Mouse (Mus musculus) stomach, embryonic 14.5 days (tissue): ENCODE data around the gene Dnm3. TPM values are rescaled to one million over a fixed set of nuclear protein-coding genes. Genes with fewer than 3 reads are reported as not detected.
"Not testable (repeated sequence)": the region's sequence is repeated elsewhere in the genome, so short reads cannot be mapped to it uniquely, and the experiment has no call there.

Experiments used
- ATAC-seq: fragments of 200-750 bp; cut with Nextera tagmentation; 2 replicates; pipeline ENCODE4 v1.8.0; 2017; ENCODE audit warnings: low read depth, moderate TSS enrichment; ENCODE audit not compliant: insufficient number of reproducible peaks, insufficient read depth, low FRiP score
- H3K27ac ChIP-seq: fragments of 300-500 bp; sonication (generic); 2 replicates; pipeline ENCODE4 v1.5.1; 2014; ENCODE audit warnings: mild to moderate bottlenecking, low read length, moderate library complexity, mixed read lengths
- H3K27me3 ChIP-seq: fragments of 300-500 bp; sonication (generic); 2 replicates; pipeline ENCODE4 v1.6.1; 2014; ENCODE audit warnings: low read length, control low read depth, mixed read lengths; ENCODE audit not compliant: control insufficient read depth, insufficient read depth
- H3K36me3 ChIP-seq: fragments of 300-500 bp; sonication (generic); 2 replicates; pipeline ENCODE4 v1.6.1; 2014; ENCODE audit warnings: mild to moderate bottlenecking, control low read depth, low read length, moderate library complexity, mixed read lengths; ENCODE audit not compliant: control insufficient read depth, insufficient read depth
- H3K4me1 ChIP-seq: fragments of 300-500 bp; sonication (generic); 2 replicates; pipeline ENCODE4 v1.6.1; 2014; ENCODE audit warnings: low read length, control low read depth, mixed read lengths; ENCODE audit not compliant: control insufficient read depth, insufficient read depth
- H3K4me2 ChIP-seq: fragments of 300-500 bp; sonication (generic); replicated peaks from 2 replicates; pipeline ENCODE4 v1.6.1; 2014; ENCODE audit warnings: low read depth, low read length, control low read depth
- H3K4me3 ChIP-seq: fragments of 300-500 bp; sonication (generic); 2 replicates; pipeline ENCODE4 v1.5.1; 2014; ENCODE audit warnings: low read depth, low read length, control low read depth
- H3K9ac ChIP-seq: fragments of 300-500 bp; sonication (generic); replicated peaks from 2 replicates; pipeline ENCODE4 v1.6.1; 2014; ENCODE audit warnings: low read depth, mild to moderate bottlenecking, control low read depth, low read length, moderate library complexity, mixed read lengths
- H3K9me3 ChIP-seq: fragments of 300-500 bp; sonication (generic); 2 replicates; pipeline ENCODE4 v1.6.1; 2016; ENCODE audit warnings: low read depth, low read length, control low read depth; ENCODE audit not compliant: control insufficient read depth
- WGBS: fragments of 180-500 bp; shearing (Covaris S2); extraction: QIAGEN DNeasy Blood & Tissue Kit; methylation state at CpG from one replicate; pipeline ENCODE4 v1.1.7; 2014; 5-methylcytosine and 5-hydroxymethylcytosine counted together
- polyA plus RNA-seq: library from polyadenylated mRNA; unstranded; fragments of >200 nt; fragmentation: Nextera tagmentation; extraction: Ambion mirVana; gene quantifications from 2 replicates; pipeline ENCODE4 v1.2.1, GENCODE M21; 2014

Gene Dnm3
- polyA plus RNA-seq, 1 experiment from 2014 or later: 8.6 TPM

DNA sequence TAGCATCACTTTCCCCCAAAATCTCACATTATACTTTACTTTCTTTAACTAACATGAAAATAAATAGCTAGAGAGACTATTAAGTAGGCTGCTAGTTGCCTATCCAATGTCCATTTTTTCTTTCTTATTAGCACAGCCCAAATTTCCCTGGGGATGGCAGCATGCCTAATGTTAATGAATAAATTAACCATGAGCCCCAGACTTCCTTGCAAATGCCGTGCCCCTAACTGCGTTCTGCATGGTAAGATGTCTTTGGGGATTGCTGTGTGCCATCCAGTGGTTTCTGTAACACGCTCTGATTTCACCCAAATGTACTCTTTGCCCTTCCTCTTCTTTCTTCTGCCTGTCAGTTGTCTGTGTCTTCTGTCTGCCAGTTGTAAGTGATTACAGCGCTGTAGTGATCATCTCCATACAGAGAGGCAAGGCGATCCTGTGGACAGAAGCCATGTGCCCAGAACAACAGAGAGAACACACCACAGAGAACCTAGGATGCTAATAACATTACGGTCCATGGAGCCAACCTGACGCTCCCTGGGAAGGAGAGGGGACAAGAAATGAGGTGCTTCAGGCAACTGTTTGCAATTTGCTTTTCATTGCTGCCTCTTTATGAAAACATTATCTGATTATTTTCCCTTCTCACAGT lies 64.9 kb downstream of the Dnm3 start:
- Histone ChIP-seq H3K4me3 (no peak overlapping the region), H3K4me1 (no peaks in the 10 kb centered on the region), H3K4me2 (no peak overlapping the region), H3K36me3 (no peaks in the 10 kb centered on the region), H3K9ac (no peak overlapping the region), H3K9me3 (no peaks in the 10 kb centered on the region), H3K27ac (no peak overlapping the region), H3K27me3 (no peaks in the 10 kb centered on the region)
- ATAC-seq: no peak
- WGBS: 79% methylated on average over 7 of the region's 7 CpGs

DNA sequence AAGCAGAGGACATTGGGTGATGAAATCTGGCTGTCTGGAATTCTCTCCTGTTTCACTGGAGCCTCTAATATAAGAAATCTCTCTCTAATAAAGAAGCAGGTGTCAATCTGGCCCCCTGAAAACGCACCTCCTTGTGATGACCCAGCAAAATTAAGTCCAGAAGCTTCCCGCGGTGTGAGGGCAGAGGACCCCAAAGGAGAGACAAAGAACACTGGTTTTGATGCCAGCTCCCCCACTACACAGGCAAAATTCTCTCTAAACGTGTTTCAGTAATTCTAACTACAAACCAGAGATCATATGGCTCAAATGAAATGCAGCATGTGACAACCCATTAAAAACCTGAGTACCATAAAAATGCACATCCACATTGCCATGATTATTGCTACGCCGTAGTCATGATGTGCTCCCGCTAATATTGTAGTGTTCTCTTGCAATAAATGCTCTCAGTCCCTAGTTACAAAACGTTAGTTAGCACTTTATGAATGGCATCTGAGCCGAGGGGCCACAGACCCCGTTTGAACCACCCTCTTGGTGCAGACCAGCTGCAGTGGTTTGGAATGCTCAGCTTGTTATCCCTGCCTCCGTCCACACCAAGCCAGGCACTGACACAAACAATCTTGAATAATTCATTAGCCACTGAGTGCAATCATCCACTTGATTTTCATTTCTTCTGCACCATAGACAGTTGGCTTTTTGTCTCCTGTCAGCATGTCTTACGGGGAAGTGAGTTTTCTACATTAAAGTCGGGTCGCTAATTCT lies 67.4 kb downstream of the Dnm3 start:
- 79% methylated on average over 14 of the region's 14 CpGs for WGBS
- H3K36me3 ChIP-seq: no peaks in the 10 kb centered on the region
- no peaks in the 10 kb centered on the region for H3K27me3 ChIP-seq
- no peak overlapping the region for H3K27ac ChIP-seq
- no peak for ATAC-seq
- no peaks in the 10 kb centered on the region for H3K4me1 ChIP-seq
- no peak overlapping the region for H3K4me3 ChIP-seq
- no peaks in the 10 kb centered on the region for H3K9me3 ChIP-seq
- H3K9ac ChIP-seq: no peak overlapping the region
- no peak overlapping the region for H3K4me2 ChIP-seq

DNA sequence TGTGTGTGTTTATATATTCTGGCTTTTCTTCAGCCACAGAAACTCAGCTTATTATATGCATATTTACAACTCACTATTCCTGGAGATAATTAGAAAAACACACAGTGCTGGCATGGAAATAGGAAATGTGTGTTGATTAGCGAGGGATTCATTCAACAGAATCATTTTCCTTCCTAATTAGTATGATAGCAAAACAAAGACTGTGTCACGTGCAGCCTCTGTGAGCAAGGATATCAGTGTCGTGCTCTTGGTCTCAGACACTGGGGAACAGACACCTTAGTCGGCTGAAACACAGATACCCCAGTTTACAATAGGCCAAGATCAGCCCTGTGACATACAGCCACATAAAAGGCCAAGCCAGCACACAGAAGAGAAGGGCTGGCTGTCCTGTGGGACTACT lies 83.3 kb downstream of the Dnm3 start:
- 69% methylated on average over 4 of the region's 4 CpGs for WGBS
- ATAC-seq: no peak

DNA sequence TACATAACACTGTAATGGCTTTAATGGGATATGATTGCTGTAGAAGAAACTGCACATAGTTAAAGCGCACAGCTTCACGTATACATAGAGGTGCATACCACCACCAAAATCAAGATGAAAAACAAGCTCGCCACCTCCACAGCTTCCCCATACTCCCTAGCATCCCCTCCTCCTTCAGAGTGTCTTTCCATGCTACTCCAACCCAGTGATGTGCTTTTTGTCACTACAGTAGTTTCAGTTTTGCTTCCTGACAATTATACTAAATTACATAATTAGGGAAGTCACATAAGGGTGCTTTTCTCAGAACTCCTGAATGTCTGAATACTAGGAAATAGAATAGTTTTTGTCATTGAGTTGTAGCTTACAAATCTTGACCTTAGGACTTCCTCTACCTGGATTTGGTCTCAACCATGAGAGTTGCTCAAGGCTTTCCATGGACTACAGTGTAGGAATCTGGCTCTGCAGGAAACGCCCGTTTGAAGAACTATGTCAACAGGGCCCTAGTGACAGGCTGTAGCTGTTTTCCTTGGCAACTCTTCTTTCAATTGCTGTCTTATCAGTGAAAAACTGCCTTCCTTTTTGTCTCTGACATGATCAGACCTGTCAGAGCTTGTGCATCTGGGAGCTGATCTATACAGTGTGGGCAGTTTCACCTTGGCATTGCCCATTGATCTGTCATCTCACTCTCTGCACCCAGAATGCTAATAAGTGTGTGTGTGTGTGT lies 89.2 kb downstream of the Dnm3 start:
- Histone ChIP-seq H3K9me3 (no peaks in the 10 kb centered on the region), H3K9ac (no peak overlapping the region), H3K27ac (no peak overlapping the region), H3K4me2 (no peak overlapping the region), H3K4me3 (no peak overlapping the region), H3K36me3 (no peaks in the 10 kb centered on the region), H3K4me1 (no peaks in the 10 kb centered on the region), H3K27me3 (no peaks in the 10 kb centered on the region)
- ATAC-seq: peak; percentile 67
- WGBS: 70% methylated on average over 5 of the region's 5 CpGs

More for the DNA sequence above, 83.3 kb downstream of the Dnm3 start:
- H3K4me2 ChIP-seq: no peak overlapping the region
- H3K9ac ChIP-seq: no peak overlapping the region
- no peaks in the 10 kb centered on the region for H3K36me3 ChIP-seq
- H3K4me3 ChIP-seq: no peak overlapping the region
- H3K9me3 ChIP-seq: no peaks in the 10 kb centered on the region
- H3K4me1 ChIP-seq: no peaks in the 10 kb centered on the region
- H3K27me3 ChIP-seq: no peaks in the 10 kb centered on the region
- no peak overlapping the region for H3K27ac ChIP-seq

DNA sequence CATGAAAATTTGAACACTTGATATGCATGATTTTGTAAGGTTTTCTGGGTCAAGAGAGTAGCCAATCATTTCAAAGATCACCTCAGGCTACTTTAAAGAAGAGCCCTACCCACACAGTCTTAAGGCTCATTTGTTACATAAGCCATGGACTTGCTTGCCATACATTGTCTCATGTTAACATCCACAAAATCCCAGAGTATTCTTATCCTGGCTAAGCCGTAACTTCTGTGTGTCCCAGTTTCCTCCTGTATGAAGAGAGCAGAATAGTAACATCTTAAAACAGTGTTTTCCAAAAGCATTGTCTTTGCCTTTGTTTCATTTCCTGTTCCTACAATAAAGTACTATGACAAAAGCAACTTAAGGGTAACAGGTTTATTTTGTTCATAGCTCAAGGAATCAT lies 104.8 kb downstream of the Dnm3 start:
- WGBS: 96% methylated on average over 1 of the region's 1 CpGs
- ATAC-seq, H3K36me3 ChIP-seq, H3K9ac ChIP-seq, H3K4me3 ChIP-seq, H3K27ac ChIP-seq, H3K9me3 ChIP-seq, H3K4me2 ChIP-seq, H3K4me1 ChIP-seq, H3K27me3 ChIP-seq: not testable (repeated sequence)

DNA sequence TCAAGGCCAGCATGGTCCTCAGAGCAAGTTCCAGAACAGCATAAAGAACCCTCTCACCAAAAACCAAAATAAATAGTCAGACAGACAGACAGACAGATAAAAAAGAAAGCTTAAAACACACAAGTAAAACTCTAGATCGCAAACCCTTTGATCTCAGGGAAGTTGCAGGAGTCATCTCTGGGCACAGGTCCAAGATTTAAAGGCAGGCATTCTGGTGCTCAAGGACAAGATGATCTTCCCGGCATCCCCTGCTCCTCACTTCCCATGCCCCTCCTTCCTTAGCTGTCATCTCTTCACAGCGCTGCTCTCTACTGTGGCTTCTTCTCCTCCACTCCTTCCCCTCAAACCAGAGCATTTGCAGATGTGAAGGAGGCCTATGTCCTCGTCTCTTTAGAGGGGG lies 108.1 kb downstream of the Dnm3 start:
- ATAC-seq: no peak
- WGBS: 60% methylated on average over 4 of the region's 4 CpGs
- no peaks in the 10 kb centered on the region for H3K36me3 ChIP-seq
- no peak overlapping the region for H3K9ac ChIP-seq
- no peaks in the 10 kb centered on the region for H3K27me3 ChIP-seq
- no peaks in the 10 kb centered on the region for H3K9me3 ChIP-seq
- H3K4me3 ChIP-seq: no peak overlapping the region
- no peak overlapping the region for H3K27ac ChIP-seq
- no peaks in the 10 kb centered on the region for H3K4me1 ChIP-seq
- no peak overlapping the region for H3K4me2 ChIP-seq

DNA sequence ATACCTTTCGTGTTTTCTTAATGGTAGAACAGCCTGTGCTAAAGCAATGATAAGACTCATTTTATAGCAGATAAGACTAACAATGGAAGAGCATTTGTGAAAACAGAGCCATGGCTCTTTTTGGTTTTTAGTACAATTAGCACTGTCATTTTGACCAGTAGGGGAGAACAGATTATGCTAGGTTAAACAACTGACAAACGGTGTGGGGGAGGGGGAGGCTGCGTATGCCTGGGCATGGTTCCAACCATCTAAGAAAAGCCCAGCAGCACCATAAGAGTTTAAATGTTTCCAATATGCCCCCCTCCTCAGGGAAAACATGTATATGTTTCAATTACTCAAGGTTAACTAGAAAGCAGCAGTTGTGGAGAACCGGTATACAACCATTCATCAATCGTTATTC lies 115.9 kb downstream of the Dnm3 start:
- Histone ChIP-seq H3K9ac (no peak overlapping the region), H3K4me1 (no peaks in the 10 kb centered on the region), H3K36me3 (no peaks in the 10 kb centered on the region), H3K27ac (no peak overlapping the region), H3K27me3 (no peaks in the 10 kb centered on the region), H3K4me2 (no peak overlapping the region), H3K4me3 (no peak overlapping the region), H3K9me3 (no peaks in the 10 kb centered on the region)
- 37% methylated on average over 5 of the region's 5 CpGs for WGBS
- no peak for ATAC-seq

DNA sequence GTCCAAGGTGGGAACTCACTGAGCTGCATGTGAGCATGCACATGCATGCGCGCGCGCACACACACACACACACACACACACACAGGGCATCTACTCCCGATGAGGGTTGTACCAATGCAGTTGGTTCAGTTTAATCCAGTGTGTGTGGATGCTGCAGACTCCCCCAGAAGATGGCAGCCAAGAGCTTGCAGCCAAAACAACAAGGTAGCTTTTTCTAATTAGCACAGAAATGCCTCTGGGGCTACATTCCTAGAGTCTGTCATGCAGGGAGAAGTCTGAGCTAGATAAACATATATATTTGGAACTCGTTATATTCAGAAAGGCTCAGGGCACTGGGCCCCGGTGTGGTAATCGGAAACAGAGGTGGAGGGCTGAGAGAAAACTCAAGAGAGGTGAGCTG lies 118.6 kb downstream of the Dnm3 start:
- no peak overlapping the region for H3K4me3 ChIP-seq
- WGBS: 66% methylated on average over 8 of the region's 8 CpGs
- no peaks in the 10 kb centered on the region for H3K9me3 ChIP-seq
- no peak overlapping the region for H3K27ac ChIP-seq
- H3K36me3 ChIP-seq: no peaks in the 10 kb centered on the region
- no peaks in the 10 kb centered on the region for H3K4me1 ChIP-seq
- no peak overlapping the region for H3K4me2 ChIP-seq
- no peak for ATAC-seq
- H3K9ac ChIP-seq: no peak overlapping the region
- no peaks in the 10 kb centered on the region for H3K27me3 ChIP-seq
